In the genomic region with DNA sequence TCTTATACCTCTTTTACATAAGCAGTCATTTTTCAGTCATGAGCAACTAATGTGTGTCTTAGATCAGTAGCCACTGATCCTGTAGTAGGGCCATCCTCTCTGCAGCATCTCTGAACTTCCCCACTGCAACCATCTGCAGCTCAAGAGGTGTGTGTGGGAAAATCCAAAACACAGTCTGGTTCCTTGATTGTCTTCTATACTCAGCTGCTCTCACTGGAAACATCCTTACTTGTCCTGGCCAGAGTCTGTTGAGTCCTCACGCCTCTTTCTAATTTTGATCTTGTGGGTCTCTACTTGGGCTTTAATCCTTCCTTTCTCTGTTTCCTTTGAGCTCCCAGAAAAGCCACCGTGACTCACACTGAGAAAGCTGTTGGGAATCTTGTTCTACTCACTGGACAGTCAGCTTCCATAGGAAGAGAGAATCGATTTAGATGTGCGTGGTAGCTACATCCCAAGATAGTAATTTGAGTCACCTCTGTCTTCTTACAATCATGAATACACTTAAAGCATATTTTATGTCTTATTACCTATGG, we compare ENCODE assay signal across 19 mouse cellular contexts.
DNase-seq lines count a peak whose midpoint lies in the region; ATAC-seq lines count a peak whose summit lies in the region.
"Had no signal": no experiment of that assay in that cellular context is flagged by ENCODE, and none has a peak within 500 bp of the region (broad histone marks: within the 10 kb centered on the region; RNA-seq: fewer than 3 reads in every experiment).

No protein-coding gene starts in this region.

- ATAC-seq in frontal cortex, adult (ENCODE audit: low TSS enrichment), result peak; percentile 87
- ATAC-seq in granulocyte monocyte progenitor cell, adult 5-6 weeks (replicated peaks; ENCODE audit: poor library complexity, severe bottlenecking), result no peak
- ATAC-seq: CD4-positive, CD25-positive, alpha-beta regulatory T cell, adult 4 months; forebrain, embryonic 16.5 days; hindbrain, embryonic 16.5 days had no signal

- intact Hi-C loops in left cerebral cortex, postnatal 4 days (cut with DNase I), result no loop called here
- intact Hi-C loops in left cerebral cortex, postnatal 36 days (cut with DNase I), result no loop called here

- no peak for DNase-seq in frontal cortex, postnatal 25 days (ENCODE audit: low spot score in 2 of 2)
- DNase-seq in left cerebral cortex, adult 18-20 months (ENCODE audit: low spot score in 2 of 2), result peak; percentile 18 to 28
- DNase-seq in left cerebral cortex, postnatal 4 days, result no peak
- peak; percentile 73 for DNase-seq in brain, adult 2 months (ENCODE audit: low read depth, low spot score)
- DNase-seq in left cerebral cortex, postnatal 36 days (ENCODE audit: low spot score in 2 of 2), result peak; percentile 17 to 27
- DNase-seq: adrenal gland, postnatal 10 days; B cell, adult 2 months; cerebellum, adult 11-12 months; cerebellum, adult 9-10 months; cerebellum, postnatal 25 days; gastrocnemius, adult 2 months; gastrocnemius, postnatal 25 days; heart, adult 11 months; heart, postnatal 4 days had no signal

Comparison
In these comparisons a context has a peak if more than half of its experiments do, and no peak if none do; other contexts are left out.
1. DNase-seq: peak in left cerebral cortex, adult 18-20 months (2 of 2), brain, adult 2 months (single experiment) and left cerebral cortex, postnatal 36 days (2 of 2); none in frontal cortex, postnatal 25 days (0 of 2) and left cerebral cortex, postnatal 4 days (single experiment).